Mouse (Mus musculus) liver, embryonic 11.5 days (tissue): ENCODE results near the gene Rnf182. TPM values are rescaled to one million over a fixed set of nuclear protein-coding genes. Genes with fewer than 3 reads are reported as not detected.

ENCODE experiments used
- ATAC-seq: fragments of 200-750 bp; cut with Nextera tagmentation; replicated peaks from 2 replicates; pipeline ENCODE4 v1.8.0; 2017; ENCODE audit warnings: moderate number of reproducible peaks, mild to moderate bottlenecking, moderate TSS enrichment, moderate library complexity; ENCODE audit not compliant: low FRiP score
- DNase-seq: peaks from one replicate; pipeline ENCODE4 v3.0.0-alpha.2; 2017; ENCODE audit warnings: low spot score
- H3K27ac ChIP-seq: fragments of 300-500 bp; sonication (generic); 2 replicates; pipeline ENCODE4 v1.5.1; 2014; ENCODE audit warnings: mild to moderate bottlenecking, low read depth, low read length, control low read depth
- H3K27me3 ChIP-seq: fragments of 300-500 bp; sonication (generic); replicated peaks from 2 replicates; pipeline ENCODE4 v1.6.1; 2014; ENCODE audit warnings: low read length, mixed read lengths; ENCODE audit not compliant: control insufficient read depth, insufficient read depth
- H3K36me3 ChIP-seq: fragments of 300-500 bp; sonication (generic); 2 replicates; pipeline ENCODE4 v1.6.1; 2014; ENCODE audit warnings: mild to moderate bottlenecking, low read length, moderate library complexity, mixed read lengths; ENCODE audit not compliant: control insufficient read depth, insufficient read depth
- H3K4me1 ChIP-seq: fragments of 300-500 bp; sonication (generic); replicated peaks from 2 replicates; pipeline ENCODE4 v1.6.1; 2014; ENCODE audit warnings: low read length, mixed read lengths; ENCODE audit not compliant: control insufficient read depth, insufficient read depth
- H3K4me2 ChIP-seq: fragments of 300-500 bp; sonication (generic); 2 replicates; pipeline ENCODE4 v1.6.1; 2014; ENCODE audit warnings: mild to moderate bottlenecking, control low read depth, moderate library complexity
- H3K4me3 ChIP-seq: fragments of 300-500 bp; sonication (generic); 2 replicates; pipeline ENCODE4 v1.5.1; 2014; ENCODE audit warnings: low read depth, low read length, control low read depth
- H3K9ac ChIP-seq: fragments of 300-500 bp; sonication (generic); 2 replicates; pipeline ENCODE4 v1.6.1; 2014; ENCODE audit warnings: low read depth, low read length, control low read depth
- H3K9me3 ChIP-seq: fragments of 300-500 bp; sonication (generic); 2 replicates; pipeline ENCODE4 v1.6.1; 2016; ENCODE audit warnings: low read length, inconsistent platforms, mixed read lengths; ENCODE audit not compliant: control insufficient read depth
- WGBS: fragments of 180-500 bp; shearing (Covaris S2); extraction: QIAGEN DNeasy Blood & Tissue Kit; methylation state at CpG from one replicate; pipeline ENCODE4 v1.1.7; 2014; 5-methylcytosine and 5-hydroxymethylcytosine counted together
- polyA plus RNA-seq: library from polyadenylated mRNA; unstranded; fragments of >200 nt; fragmentation: Nextera tagmentation; extraction: Ambion mirVana; gene quantifications from 2 replicates; pipeline ENCODE4 v1.2.1, GENCODE M21; 2014

The Rnf182 gene
- polyA plus RNA-seq, 1 experiment from 2014 or later: 1.3 TPM

DNA sequence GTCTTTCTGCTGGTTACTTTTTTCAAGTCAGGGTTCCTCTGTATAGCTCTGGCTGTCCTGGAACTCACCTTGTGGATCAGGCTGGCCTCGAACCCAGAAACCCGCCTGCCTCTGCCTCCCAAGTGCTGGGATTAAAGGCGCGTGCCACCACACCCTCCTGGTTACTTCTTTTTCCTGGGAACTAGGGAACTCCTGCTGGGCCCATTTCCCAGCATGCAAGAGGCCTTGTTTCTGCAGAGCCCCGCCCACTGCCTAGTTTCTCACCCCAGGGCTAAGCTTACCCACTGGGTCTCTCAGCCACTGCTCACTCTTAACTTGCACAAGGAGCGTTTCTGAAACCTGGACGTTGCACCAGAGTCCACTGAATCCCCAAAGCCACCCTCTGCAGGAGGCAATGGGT, 80.5 kb downstream of the Rnf182 start:
- no peak overlapping the region for H3K4me3 ChIP-seq
- DNase-seq: no peak
- no peaks in the 10 kb centered on the region for H3K4me1 ChIP-seq
- no peak overlapping the region for H3K9ac ChIP-seq
- no peaks in the 10 kb centered on the region for H3K9me3 ChIP-seq
- no peak overlapping the region for H3K27ac ChIP-seq
- H3K27me3 ChIP-seq: 0 out of 2 replicates have a peak, but pooled peaks cover 4% of the 10 kb centered on the region
- WGBS: 81% methylated on average over 7 of the region's 7 CpGs
- no peaks in the 10 kb centered on the region for H3K36me3 ChIP-seq
- no peak for ATAC-seq
- H3K4me2 ChIP-seq: no peak overlapping the region

DNA sequence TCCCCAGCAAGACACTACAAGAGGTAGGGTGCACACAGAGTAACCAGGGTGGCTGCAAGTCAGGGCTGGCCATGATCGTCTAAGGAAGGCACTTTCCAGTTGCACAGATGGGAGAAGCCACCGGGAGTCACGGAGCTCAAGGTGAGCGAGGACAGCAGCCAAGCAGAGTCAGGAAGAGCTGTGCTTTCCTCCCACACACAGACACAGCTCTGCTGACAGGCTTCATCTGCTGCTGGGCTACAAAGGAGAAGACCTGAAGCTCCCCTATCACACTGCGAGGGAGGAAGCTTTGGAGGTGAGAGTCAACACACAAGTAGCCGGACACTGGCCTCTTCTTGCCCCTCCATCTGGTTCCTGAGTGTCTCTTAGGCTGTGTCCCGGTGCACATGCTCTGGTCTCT, 83.0 kb downstream of the Rnf182 start:
- Histone ChIP-seq H3K4me2 (no peak overlapping the region), H3K9me3 (no peaks in the 10 kb centered on the region), H3K36me3 (no peaks in the 10 kb centered on the region), H3K4me1 (no peaks in the 10 kb centered on the region), H3K9ac (no peak overlapping the region), H3K27ac (no peak overlapping the region), H3K4me3 (no peak overlapping the region), H3K27me3 (0 out of 2 replicates have a peak, but pooled peaks cover 4% of the 10 kb centered on the region)
- 65% methylated on average over 7 of the region's 7 CpGs for WGBS
- no peak for ATAC-seq
- no peak for DNase-seq

DNA sequence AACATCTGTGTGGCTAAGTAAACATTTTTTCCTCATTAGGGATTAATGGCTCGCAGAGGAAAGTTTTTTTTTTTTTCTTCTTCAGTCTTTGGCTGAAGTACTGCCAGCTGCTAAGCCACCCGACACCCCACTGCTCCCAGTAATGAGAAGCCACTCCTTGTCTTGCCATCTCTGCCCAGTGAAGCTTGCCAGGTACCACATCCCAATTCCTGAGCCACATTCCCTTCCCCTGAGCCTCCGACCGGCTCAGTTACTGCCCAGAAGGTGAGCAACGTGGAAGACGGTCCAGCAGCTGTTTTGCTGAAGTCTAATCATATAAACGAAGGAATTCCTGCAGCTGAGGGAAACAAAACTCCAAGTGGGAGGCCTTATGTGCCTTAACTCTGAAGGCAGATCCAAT, 88.0 kb downstream of the Rnf182 start:
- DNase-seq (no peak), ATAC-seq (no peak)
- Histone ChIP-seq H3K9ac (no peak overlapping the region), H3K9me3 (no peaks in the 10 kb centered on the region), H3K4me1 (no peaks in the 10 kb centered on the region), H3K27me3 (0 out of 2 replicates have a peak, but pooled peaks cover 4% of the 10 kb centered on the region), H3K27ac (no peak overlapping the region), H3K4me3 (no peak overlapping the region), H3K36me3 (no peaks in the 10 kb centered on the region), H3K4me2 (no peak overlapping the region)
- WGBS: 54% methylated on average over 7 of the region's 7 CpGs

DNA sequence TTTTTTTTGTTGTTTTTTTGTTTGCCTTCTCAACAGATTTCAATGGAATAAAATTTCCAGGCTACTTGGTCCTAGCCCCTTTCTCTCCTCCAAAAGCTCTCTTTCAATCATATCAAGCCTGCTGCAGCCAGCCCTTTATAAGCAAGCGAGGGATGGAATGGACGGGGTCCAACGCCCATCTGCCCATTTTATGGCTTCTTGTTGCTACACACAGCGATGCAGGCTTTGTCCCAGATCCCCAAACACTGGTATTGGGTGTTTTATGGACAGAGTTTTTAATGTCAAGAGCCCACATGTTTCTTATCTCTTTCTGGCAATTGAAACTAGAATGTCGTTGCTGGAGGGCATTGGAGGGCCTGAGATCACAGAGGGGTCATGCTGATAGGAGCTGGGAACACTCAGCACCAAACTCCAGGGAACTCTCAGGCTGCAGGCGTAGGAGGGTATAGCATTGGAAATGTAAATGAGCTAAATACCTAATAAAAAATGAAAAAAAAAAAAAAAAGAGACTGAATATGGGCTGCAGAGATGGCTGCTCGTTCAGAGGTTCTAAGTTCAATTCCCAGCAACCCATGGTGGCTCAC, 89.1 kb downstream of the Rnf182 start:
- Histone ChIP-seq H3K4me1 (no peaks in the 10 kb centered on the region), H3K27me3 (no peaks in the 10 kb centered on the region), H3K4me3 (no peak overlapping the region), H3K9ac (no peak overlapping the region), H3K36me3 (no peaks in the 10 kb centered on the region), H3K4me2 (no peak overlapping the region), H3K27ac (no peak overlapping the region), H3K9me3 (no peaks in the 10 kb centered on the region)
- WGBS: 62% methylated on average over 7 of the region's 7 CpGs
- no peak for ATAC-seq
- DNase-seq: no peak

DNA sequence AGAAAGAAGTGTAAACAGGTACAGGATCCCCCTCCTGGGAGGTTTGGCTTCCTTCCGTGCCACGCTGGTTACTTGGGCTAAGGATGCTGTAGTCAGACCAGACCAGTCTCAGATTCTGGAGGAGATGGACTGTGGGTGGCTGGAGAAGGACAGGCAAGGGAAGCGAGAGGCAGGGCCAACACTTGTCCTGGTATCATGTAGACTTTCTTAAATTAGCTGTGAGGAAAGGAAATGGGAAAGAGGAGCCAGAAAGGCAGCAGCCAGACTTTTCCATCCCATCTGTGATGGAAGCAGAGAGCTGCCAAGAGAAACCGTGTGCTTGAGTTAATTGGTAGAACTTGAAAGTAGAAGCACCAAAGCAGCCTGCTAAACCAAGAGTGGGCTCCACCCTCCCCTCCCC, 90.9 kb downstream of the Rnf182 start:
- ATAC-seq: no peak
- no peaks in the 10 kb centered on the region for H3K9me3 ChIP-seq
- H3K4me3 ChIP-seq: no peak overlapping the region
- no peaks in the 10 kb centered on the region for H3K4me1 ChIP-seq
- no peak overlapping the region for H3K27ac ChIP-seq
- H3K9ac ChIP-seq: no peak overlapping the region
- no peaks in the 10 kb centered on the region for H3K27me3 ChIP-seq
- no peak overlapping the region for H3K4me2 ChIP-seq
- WGBS: 71% methylated on average over 4 of the region's 4 CpGs
- H3K36me3 ChIP-seq: no peaks in the 10 kb centered on the region
- DNase-seq: no peak

DNA sequence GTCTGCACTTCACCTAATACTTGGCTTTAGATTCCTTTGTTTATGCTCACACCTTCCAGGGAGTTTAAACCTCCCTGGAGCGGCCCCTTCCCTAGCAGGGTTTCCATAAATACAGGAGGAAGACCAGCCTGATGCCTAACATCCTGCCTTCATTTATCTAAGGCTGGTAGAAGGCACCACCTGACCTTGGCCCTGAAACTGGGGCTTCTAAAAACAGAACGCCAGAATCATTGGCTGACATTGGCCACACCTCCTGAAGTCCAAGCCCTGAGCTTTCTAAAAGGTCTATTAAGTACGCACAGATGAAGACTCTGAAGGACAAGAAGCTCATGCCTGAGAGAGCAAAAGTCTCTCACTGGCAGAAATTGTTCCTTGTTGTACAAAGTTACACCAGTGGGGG, 94.0 kb downstream of the Rnf182 start:
- ATAC-seq: no peak
- 68% methylated on average over 3 of the region's 3 CpGs for WGBS
- H3K27me3 ChIP-seq: no peaks in the 10 kb centered on the region

DNA sequence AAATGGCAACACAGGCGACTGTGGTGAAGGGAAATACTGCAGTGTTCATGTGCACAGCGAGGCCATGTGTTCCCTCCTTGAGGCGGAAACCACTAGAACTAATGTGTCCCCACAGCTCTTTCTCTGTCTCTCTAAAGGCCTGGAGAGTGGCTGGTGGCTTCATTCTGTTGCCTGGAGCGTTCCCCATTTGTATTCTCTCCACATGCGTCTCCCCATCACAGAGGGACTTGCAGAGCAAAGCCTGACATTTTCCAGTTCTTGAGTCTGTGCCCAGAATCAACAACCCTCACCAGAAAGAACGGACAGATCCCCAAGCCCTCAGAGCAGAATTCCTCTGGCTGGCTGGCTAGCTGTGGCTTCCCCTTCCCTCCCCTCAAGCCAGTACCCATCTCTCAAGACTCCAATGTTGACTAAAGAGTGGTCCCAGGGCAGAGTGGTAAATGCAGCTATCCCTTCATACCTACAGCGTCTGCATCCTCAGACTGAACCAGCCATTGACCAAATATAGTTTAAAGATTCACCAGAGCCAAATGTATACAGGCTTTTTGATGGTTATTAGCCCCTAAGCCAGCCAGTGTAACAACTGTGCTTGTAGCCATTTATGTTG, 96.3 kb downstream of the Rnf182 start:
- H3K4me1 ChIP-seq: no peaks in the 10 kb centered on the region
- WGBS: 75% methylated on average over 7 of the region's 7 CpGs
- H3K36me3 ChIP-seq: no peaks in the 10 kb centered on the region
- H3K4me2 ChIP-seq: no peak overlapping the region
- no peak for ATAC-seq
- no peak for DNase-seq
- H3K27ac ChIP-seq: no peak overlapping the region
- no peaks in the 10 kb centered on the region for H3K9me3 ChIP-seq
- no peak overlapping the region for H3K4me3 ChIP-seq
- H3K9ac ChIP-seq: no peak overlapping the region
- no peaks in the 10 kb centered on the region for H3K27me3 ChIP-seq

More for the DNA sequence above, 94.0 kb downstream of the Rnf182 start:
- no peak overlapping the region for H3K4me3 ChIP-seq
- H3K36me3 ChIP-seq: no peaks in the 10 kb centered on the region
- H3K4me1 ChIP-seq: no peaks in the 10 kb centered on the region
- H3K9me3 ChIP-seq: no peaks in the 10 kb centered on the region
- no peak overlapping the region for H3K27ac ChIP-seq
- no peak overlapping the region for H3K9ac ChIP-seq
- no peak overlapping the region for H3K4me2 ChIP-seq
- DNase-seq: no peak

DNA sequence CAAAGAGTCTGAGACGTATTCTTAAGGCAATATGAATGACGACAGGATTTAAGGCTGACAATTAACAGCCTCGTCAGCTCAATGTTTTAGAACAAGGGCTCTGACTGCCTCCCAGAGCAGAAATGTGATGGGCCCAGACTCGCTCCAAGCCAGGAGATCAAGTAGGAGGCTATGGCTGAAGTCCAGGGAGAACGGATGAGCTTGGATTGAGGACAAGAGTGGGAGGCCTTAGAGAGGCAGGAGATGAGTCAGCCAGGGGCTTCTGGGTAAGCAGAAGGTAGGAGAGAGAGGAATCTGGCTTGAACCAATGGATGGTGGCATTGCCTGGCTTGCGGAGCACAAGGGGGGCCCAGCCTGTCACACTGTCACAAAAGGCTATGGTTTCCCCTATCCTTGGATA, 99.2 kb downstream of the Rnf182 start:
- 76% methylated on average over 6 of the region's 6 CpGs for WGBS
- Histone ChIP-seq H3K36me3 (no peaks in the 10 kb centered on the region), H3K9me3 (no peaks in the 10 kb centered on the region), H3K4me2 (no peak overlapping the region), H3K4me1 (peaks cover under 1% of the 10 kb centered on the region; the same call in 1 of the 2 replicates), H3K4me3 (no peak overlapping the region), H3K27ac (no peak overlapping the region), H3K9ac (no peak overlapping the region), H3K27me3 (no peaks in the 10 kb centered on the region)
- no peak for DNase-seq
- ATAC-seq: no peak

DNA sequence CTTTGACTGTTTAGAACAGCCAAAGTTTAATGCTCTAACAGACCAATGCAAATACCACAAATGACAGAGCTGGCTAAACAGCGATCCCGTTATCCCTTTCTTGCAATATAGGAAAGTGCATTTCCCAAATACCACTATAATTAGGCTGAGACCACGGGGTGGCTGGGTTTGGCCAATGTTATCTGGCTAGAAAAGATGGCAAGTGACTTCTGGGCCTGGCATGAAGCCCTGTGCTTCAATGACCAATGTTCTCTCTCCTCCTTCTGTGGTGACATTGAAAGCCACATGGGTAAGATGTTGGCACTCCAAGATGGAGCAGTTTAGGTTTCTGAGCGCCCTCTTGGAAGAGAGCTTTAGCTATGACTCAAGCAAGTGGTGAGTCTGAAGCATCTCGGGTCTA, 100.0 kb downstream of the Rnf182 start:
- 83% methylated on average over 5 of the region's 5 CpGs for WGBS
- no peaks in the 10 kb centered on the region for H3K36me3 ChIP-seq
- H3K27me3 ChIP-seq: no peaks in the 10 kb centered on the region
- H3K9me3 ChIP-seq: no peaks in the 10 kb centered on the region
- DNase-seq (no peak), ATAC-seq (no peak)
- no peak overlapping the region for H3K9ac ChIP-seq
- peaks cover 4% of the 10 kb centered on the region; the same call in 1 of the 2 replicates for H3K4me1 ChIP-seq
- H3K4me3 ChIP-seq: no peak overlapping the region
- H3K4me2 ChIP-seq: no peak overlapping the region
- no peak overlapping the region for H3K27ac ChIP-seq
